Mouse (Mus musculus) kidney, embryonic 16.5 days (tissue): ENCODE results near the gene Cldn7. TPM values are rescaled to one million over a fixed set of nuclear protein-coding genes. Genes with fewer than 3 reads are reported as not detected.
"Not testable (repeated sequence)": the region's sequence is repeated elsewhere in the genome, so short reads cannot be mapped to it uniquely, and the experiment has no call there.

Experiments
- ATAC-seq: fragments of 200-750 bp; cut with Nextera tagmentation; 2 replicates; pipeline ENCODE4 v1.8.0; 2017; ENCODE audit warnings: moderate TSS enrichment; ENCODE audit not compliant: low FRiP score, low TSS enrichment
- H3K27ac ChIP-seq: fragments of 300-500 bp; sonication (generic); 2 replicates; pipeline ENCODE4 v1.5.1; 2014; ENCODE audit warnings: low read length
- H3K27me3 ChIP-seq: fragments of 300-500 bp; sonication (generic); 2 replicates; pipeline ENCODE4 v1.6.1; 2014; ENCODE audit warnings: low read length, control low read depth, mixed read lengths; ENCODE audit not compliant: insufficient read depth
- H3K36me3 ChIP-seq: fragments of 300-500 bp; sonication (generic); 2 replicates; pipeline ENCODE4 v1.6.1; 2014; ENCODE audit warnings: low read length, control low read depth, mixed read lengths; ENCODE audit not compliant: insufficient read depth
- H3K4me1 ChIP-seq: fragments of 300-500 bp; sonication (generic); 2 replicates; pipeline ENCODE4 v1.6.1; 2014; ENCODE audit warnings: low read length, control low read depth, mixed read lengths; ENCODE audit not compliant: insufficient read depth
- H3K4me2 ChIP-seq: fragments of 300-500 bp; sonication (generic); replicated peaks from 2 replicates; pipeline ENCODE4 v1.6.1; 2014; ENCODE audit warnings: low read depth, low read length
- H3K4me3 ChIP-seq: fragments of 300-500 bp; sonication (generic); 2 replicates; pipeline ENCODE4 v1.5.1; 2014; ENCODE audit warnings: mild to moderate bottlenecking, low read length
- H3K9ac ChIP-seq: fragments of 300-500 bp; sonication (generic); replicated peaks from 2 replicates; pipeline ENCODE4 v1.6.1; 2014; ENCODE audit warnings: low read length
- H3K9me3 ChIP-seq: fragments of 300-500 bp; sonication (generic); 2 replicates; pipeline ENCODE4 v1.6.1; 2016; ENCODE audit warnings: low read length, control low read depth
- WGBS: fragments of 180-500 bp; shearing (Covaris S2); extraction: QIAGEN DNeasy Blood & Tissue Kit; methylation state at CpG from one replicate; pipeline ENCODE4 v1.1.7; 2014; 5-methylcytosine and 5-hydroxymethylcytosine counted together
- polyA plus RNA-seq: library from polyadenylated mRNA; unstranded; fragments of >200 nt; fragmentation: Nextera tagmentation; extraction: Ambion mirVana; gene quantifications from 2 replicates; pipeline ENCODE4 v1.2.1, GENCODE M21; 2015

Cldn7 gene
- 225 and 227 TPM in 2 replicates for polyA plus RNA-seq

DNA sequence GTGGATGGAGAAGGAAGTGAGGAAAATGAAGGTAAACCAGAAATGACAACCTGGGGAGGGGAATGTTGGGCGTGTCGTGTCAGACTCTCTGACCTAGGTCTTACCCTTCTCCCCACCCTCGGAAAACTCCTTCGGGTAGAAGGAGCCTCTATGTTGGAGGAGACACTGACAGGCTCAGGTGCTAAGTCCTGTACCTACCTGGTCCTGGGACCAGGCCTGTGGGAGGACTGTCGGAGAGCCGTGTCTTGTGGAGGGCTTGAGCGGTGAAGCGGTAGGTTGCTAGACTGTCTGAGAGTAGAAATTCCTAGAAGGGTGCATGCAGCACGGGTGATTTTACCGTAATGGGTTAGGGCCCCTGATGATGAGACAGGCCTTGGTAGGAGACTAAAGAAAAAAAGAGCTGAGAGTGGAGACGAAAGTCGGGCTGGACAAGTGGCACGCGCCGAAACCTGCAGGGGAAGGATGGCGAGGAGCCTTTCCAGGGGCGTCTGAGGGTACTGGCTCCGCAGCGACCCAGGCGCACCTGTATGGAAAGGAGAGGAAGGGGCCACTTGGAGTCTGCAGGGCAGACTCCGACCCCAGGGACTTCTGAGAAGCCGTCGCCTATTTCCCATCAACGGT is at the start of gene Cldn7:
Cldn7 (plus strand) TSS at position 130 of the 621 bp plus-strand sequence.
- ATAC-seq = no peak; the same call in 1 of the 2 replicates
- peaks cover 45% of the 10 kb centered on the region for H3K27me3 ChIP-seq
- H3K36me3 ChIP-seq = peaks cover 15% of the 10 kb centered on the region
- H3K4me3 ChIP-seq = peak within 1 kb of the TSS; percentile 54
- 6% methylated on average over 24 of the region's 24 CpGs for WGBS
- H3K9me3 ChIP-seq = no peaks in the 10 kb centered on the region
- peak within 1 kb of the TSS; percentile 61 for H3K4me2 ChIP-seq
- H3K9ac ChIP-seq = peak within 1 kb of the TSS; percentile 70
- peaks cover 10% of the 10 kb centered on the region; the same call in 1 of the 2 replicates for H3K4me1 ChIP-seq
- peak within 1 kb of the TSS; percentile 80 for H3K27ac ChIP-seq

DNA sequence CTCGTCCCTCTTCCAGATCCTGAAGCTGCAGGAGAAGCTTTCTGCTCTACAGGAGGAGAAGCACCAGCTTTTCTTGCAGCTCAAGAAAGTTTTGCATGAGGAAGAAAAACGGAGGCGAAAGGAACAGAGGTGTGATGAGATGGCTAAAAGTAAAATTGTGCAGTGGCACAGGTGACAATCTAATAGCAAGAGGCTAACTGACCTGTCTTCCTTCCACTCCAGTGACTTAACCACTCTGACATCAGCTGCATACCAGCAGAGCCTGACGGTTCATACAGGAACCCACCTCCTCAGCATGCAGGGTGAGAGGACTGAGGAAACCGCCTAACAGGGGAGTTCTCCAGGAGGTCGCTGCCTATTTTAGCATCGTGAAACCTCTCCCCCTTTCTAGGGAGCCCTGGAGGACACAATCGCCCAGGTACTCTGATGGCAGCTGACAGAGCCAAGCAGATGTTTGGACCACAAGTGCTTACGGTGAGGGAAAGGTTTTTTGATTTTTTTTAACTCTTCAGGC is 49.6 kb upstream of the Cldn7 start:
- WGBS = 36% methylated on average over 9 of the region's 9 CpGs
- Histone ChIP-seq H3K4me2 (peak overlapping the region; percentile 79), H3K36me3 (peaks cover 67% of the 10 kb centered on the region), H3K27ac (0 out of 2 replicates have a peak overlapping the region, but pooled peaks have one; percentile 78), H3K27me3 (no peaks in the 10 kb centered on the region), H3K4me3 (peak overlapping the region; percentile 88), H3K4me1 (peaks cover 40% of the 10 kb centered on the region), H3K9me3 (no peaks in the 10 kb centered on the region), H3K9ac (peak overlapping the region; percentile 83; the same call in 1 of the 2 replicates)
- no peak for ATAC-seq

DNA sequence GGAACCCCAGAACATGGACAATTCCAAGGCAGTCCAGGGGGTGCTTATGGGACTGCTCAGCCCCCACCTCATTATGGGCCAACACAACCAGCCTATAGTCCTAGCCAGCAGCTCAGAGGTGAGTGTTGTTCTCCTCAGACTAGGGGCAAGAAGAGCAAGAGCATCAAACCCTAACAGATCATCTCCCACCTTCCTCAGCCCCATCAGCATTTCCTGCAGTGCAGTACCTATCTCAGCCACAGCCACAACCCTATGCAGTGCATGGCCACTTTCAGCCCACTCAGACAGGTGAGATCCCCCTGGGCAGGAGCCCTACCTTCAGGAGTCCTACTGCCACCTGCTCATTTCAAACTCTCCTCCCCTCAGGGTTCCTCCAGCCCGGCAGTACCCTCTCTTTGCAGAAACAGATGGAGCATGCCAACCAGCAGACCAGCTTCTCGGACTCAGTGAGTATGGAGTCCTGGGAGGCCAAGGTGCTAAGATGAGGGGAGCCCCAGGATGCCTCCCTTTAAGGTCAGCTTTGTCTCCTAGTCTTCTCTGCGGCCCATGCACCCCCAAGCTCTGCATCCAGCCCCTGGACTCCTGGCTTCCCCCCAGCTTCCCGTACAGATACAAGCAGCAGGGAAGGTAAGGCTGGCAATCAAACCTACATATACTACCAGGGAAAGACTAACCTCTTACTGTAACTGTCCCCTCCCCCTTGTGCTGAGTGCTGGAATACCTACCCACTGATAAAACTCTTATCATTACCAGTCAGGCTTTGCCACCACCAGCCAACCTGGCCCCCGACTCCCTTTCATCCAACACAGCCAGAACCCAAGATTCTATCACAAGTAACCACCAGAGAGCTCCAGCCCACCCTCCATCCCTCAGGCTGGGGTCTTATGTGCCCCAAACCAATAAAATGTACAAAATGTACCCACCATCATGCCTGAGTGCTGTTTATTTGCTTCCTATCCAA is 48.6 kb upstream of the Cldn7 start:
- Histone ChIP-seq H3K4me3 (no peak overlapping the region), H3K4me1 (peaks cover 40% of the 10 kb centered on the region), H3K27ac (no peak overlapping the region), H3K9me3 (no peaks in the 10 kb centered on the region), H3K36me3 (peaks cover 57% of the 10 kb centered on the region), H3K27me3 (no peaks in the 10 kb centered on the region), H3K9ac (no peak overlapping the region), H3K4me2 (no peak overlapping the region)
- no peak for ATAC-seq
- WGBS = 65% methylated on average over 5 of the region's 5 CpGs

DNA sequence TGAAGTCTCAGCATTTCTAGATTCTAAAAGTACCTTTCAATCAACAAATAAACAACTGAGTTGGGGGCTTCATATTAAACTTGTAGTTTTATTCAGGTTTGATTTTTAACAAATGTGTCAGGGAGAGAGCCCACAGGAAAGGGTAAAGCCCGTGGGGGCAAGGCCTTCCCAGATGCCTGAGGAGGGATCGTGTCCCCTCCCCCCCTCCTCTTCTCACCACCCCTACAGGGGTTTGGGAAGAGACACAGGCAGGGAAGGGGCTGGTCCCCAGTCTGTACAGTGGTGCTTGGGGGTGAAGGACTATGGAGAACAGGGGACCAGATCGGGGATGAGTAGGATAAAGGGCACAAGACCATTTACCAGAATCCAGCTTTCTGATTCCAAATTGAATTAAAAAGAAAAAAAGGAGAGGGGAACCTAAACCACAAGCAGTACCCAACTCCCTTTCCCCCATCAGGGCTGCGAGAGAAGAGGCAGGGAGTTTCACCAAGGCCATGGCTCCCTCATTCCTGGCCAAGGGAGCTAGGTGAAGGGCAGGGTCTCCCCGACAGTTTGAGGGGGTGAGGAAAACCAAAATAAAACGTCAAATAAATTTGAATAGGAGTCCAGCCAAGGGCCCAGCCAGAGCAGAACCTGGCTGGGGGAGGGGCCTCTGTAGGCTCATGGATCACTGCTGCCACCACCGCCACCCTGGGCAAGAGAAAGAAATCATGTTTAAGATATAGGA is 47.8 kb upstream of the Cldn7 start:
- peaks cover 49% of the 10 kb centered on the region for H3K36me3 ChIP-seq
- not testable (repeated sequence) for H3K27ac ChIP-seq

DNA sequence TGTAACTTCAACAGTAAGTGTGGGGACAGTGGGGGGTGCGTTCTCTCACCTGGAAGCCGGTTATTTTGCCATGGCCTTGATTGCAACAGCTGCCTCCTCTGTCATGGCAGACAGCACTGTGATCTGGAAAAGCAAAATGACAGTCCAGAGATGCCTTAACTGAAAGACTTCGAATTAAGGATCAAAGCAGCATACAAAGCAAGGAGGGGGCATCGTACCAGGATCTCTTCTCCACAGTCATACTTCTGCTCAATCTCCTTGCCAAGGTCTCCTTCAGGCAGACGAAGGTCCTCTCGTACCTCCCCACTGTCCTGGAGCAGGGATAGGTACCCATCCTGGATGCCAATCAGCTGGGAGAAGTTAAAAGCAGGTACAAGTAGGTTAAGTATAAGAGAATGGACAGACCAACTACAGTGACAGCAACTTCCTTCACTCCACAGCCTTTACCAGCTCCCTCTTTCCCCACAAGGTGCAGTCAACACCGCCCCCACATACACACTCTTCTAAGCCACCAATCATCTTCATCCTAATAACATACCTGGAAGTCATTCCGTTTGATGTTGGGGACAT is 47.1 kb upstream of the Cldn7 start:
- 85% methylated on average over 8 of the region's 8 CpGs for WGBS
- Histone ChIP-seq H3K36me3 (peaks cover 42% of the 10 kb centered on the region), H3K4me2 (no peak overlapping the region), H3K9ac (no peak overlapping the region), H3K27ac (no peak overlapping the region), H3K4me1 (peaks cover 43% of the 10 kb centered on the region), H3K4me3 (no peak overlapping the region), H3K9me3 (no peaks in the 10 kb centered on the region), H3K27me3 (no peaks in the 10 kb centered on the region)
- no peak for ATAC-seq

More for the DNA sequence above, 47.8 kb upstream of the Cldn7 start:
- not testable (repeated sequence) for ATAC-seq, H3K4me3 ChIP-seq, H3K27me3 ChIP-seq, H3K4me2 ChIP-seq, H3K9ac ChIP-seq, H3K9me3 ChIP-seq
- peaks cover 40% of the 10 kb centered on the region for H3K4me1 ChIP-seq
- WGBS = 55% methylated on average over 7 of the region's 7 CpGs

DNA sequence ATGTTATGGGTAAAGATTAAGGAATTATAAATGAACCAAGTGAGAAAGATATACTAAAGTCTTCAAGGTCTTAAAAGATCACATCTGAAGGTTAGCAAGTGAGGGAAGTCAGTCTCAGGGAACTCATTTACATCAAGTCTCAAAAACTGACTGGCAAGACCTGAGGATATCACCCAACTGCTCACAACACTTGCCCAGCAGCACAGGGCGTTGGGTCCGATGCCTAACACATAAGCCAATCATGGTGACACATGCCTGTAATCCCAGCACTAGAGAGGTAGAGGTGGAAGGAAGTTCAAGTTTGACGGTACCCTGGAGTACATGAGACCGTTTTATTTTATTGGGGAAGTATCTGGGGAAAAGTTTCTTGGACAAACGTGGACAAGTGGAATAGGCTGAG is 46.5 kb upstream of the Cldn7 start:
- ATAC-seq = no peak
- 85% methylated on average over 5 of the region's 5 CpGs for WGBS
- Histone ChIP-seq H3K4me1 (peaks cover 47% of the 10 kb centered on the region), H3K27ac (no peak overlapping the region), H3K9ac (no peak overlapping the region), H3K9me3 (no peaks in the 10 kb centered on the region), H3K4me2 (no peak overlapping the region), H3K36me3 (peaks cover 36% of the 10 kb centered on the region), H3K27me3 (no peaks in the 10 kb centered on the region), H3K4me3 (no peak overlapping the region)

DNA sequence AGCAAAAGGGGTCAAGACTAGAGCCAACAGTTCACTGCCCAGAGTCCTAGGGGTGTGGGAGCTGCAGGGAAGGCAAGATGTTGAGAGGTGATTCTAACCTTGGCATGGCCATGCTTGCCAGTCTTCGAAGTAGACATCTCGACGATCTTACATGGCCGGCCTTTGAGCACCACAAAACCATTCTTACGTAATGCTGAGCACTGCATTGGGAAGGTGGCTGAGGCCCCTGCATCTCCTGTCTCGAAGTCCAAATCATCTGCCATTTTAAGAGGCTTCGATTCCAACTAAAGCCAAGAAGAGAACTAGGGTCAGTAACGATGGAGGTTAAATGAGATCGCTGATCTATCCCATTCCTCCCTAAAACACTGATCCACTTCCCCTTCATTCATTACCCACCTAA is 45.5 kb upstream of the Cldn7 start:
- H3K9ac ChIP-seq = peak overlapping the region; percentile 98
- peak overlapping the region; percentile 92; the same call in 1 of the 2 replicates for H3K27ac ChIP-seq

DNA sequence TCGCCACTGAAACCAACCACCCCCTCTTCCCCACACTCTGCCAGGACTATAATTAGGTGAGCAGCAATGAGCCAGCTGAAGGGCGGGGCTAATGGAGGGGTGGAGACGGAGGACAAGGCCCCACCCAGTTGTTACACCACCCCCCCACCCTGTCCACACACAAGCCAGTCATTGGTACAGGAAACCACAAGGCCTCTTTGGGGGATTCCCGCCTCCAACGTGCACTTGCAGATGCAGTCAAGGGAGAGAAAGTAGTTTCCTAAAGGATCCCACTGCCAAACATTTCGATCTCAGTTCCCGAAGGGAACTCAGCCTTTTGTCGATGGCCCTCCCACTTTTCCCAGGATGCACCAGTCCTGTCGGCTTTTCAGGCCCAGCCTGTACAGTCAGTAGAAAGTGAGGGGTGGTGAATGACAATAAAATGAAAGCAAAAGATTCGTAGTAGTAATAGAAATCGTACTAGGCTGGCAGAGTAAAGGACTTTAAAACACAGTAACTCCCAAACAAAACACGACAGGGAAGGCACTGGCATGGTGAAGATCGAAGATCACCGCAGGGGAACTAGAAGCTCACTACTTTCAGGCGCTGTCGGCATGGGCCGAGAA is 44.8 kb upstream of the Cldn7 start:
- ATAC-seq = no peak
- WGBS = 0% methylated on average over 17 of the region's 17 CpGs

More for the DNA sequence above, 45.5 kb upstream of the Cldn7 start:
- peaks cover 34% of the 10 kb centered on the region for H3K36me3 ChIP-seq
- H3K4me3 ChIP-seq = peak overlapping the region; percentile 95
- H3K9me3 ChIP-seq = no peaks in the 10 kb centered on the region
- no peak for ATAC-seq
- H3K4me1 ChIP-seq = peaks cover 42% of the 10 kb centered on the region
- peak overlapping the region; percentile 91 for H3K4me2 ChIP-seq
- 78% methylated on average over 9 of the region's 9 CpGs for WGBS
- no peaks in the 10 kb centered on the region for H3K27me3 ChIP-seq

More for the DNA sequence above, 44.8 kb upstream of the Cldn7 start:
- Histone ChIP-seq H3K36me3 (peaks cover 34% of the 10 kb centered on the region), H3K4me1 (peaks cover 39% of the 10 kb centered on the region), H3K9ac (peak overlapping the region; percentile 98), H3K27me3 (no peaks in the 10 kb centered on the region), H3K4me2 (peak overlapping the region; percentile 91), H3K27ac (peak overlapping the region; percentile 92), H3K4me3 (peak overlapping the region; percentile 95), H3K9me3 (no peaks in the 10 kb centered on the region)
